Mouse (Mus musculus): ENCODE results near the gene Rbfox3. TPM values are rescaled to one million over a fixed set of nuclear protein-coding genes. Genes with fewer than 3 reads are reported as not detected.

The Rbfox3 gene
- polyA plus RNA-seq, 1 experiment from 2014 or later: 1.5 TPM

GRCm38 (mm10) chr11:118916423-118917030 lies 5.1 kb upstream of the Rbfox3 start:
- peaks cover 16% of the 10 kb centered on the region for H3K4me1 ChIP-seq
- no peak overlapping the region for H3K27ac ChIP-seq
- peaks cover 28% of the 10 kb centered on the region for H3K27me3 ChIP-seq
- 0 out of 2 replicates have a peak overlapping the region, but pooled peaks have one; percentile 6 for H3K4me3 ChIP-seq
- WGBS: 14% methylated on average over 15 of the region's 15 CpGs
- H3K36me3 ChIP-seq: no peaks in the 10 kb centered on the region
- no peaks in the 10 kb centered on the region for H3K9me3 ChIP-seq
- H3K9ac ChIP-seq: no peak overlapping the region
- ATAC-seq (ENCODE audit: insufficient number of reproducible peaks, insufficient read depth, low FRiP score, low TSS enrichment, low read depth): no peak
- peak overlapping the region; percentile 39 for H3K4me2 ChIP-seq

GRCm38 (mm10) chr11:118915888-118916287 lies 4.5 kb upstream of the Rbfox3 start:
- Histone ChIP-seq H3K4me1 (peaks cover 16% of the 10 kb centered on the region), H3K4me3 (no peak overlapping the region), H3K9ac (no peak overlapping the region), H3K4me2 (no peak overlapping the region), H3K27ac (no peak overlapping the region), H3K9me3 (no peaks in the 10 kb centered on the region), H3K27me3 (peaks cover 33% of the 10 kb centered on the region), H3K36me3 (no peaks in the 10 kb centered on the region)
- ATAC-seq (ENCODE audit: insufficient number of reproducible peaks, insufficient read depth, low FRiP score, low TSS enrichment, low read depth): no peak
- WGBS: 31% methylated on average over 2 of the region's 2 CpGs

GRCm38 (mm10) chr11:118912686-118913085 lies 1.3 kb upstream of the Rbfox3 start:
- Histone ChIP-seq H3K27ac (no peak overlapping the region), H3K9ac (no peak overlapping the region), H3K4me3 (no peak overlapping the region), H3K27me3 (peaks cover 62% of the 10 kb centered on the region), H3K9me3 (no peaks in the 10 kb centered on the region), H3K4me2 (no peak overlapping the region), H3K36me3 (no peaks in the 10 kb centered on the region), H3K4me1 (peaks cover 40% of the 10 kb centered on the region)
- WGBS: 55% methylated on average over 6 of the region's 6 CpGs
- ATAC-seq (ENCODE audit: insufficient number of reproducible peaks, insufficient read depth, low FRiP score, low TSS enrichment, low read depth): no peak

GRCm38 (mm10) chr11:118910756-118911155 lies 641 bp downstream of the Rbfox3 start:
- Histone ChIP-seq H3K27ac (no peak overlapping the region), H3K4me2 (no peak overlapping the region), H3K4me1 (peaks cover 32% of the 10 kb centered on the region), H3K36me3 (no peaks in the 10 kb centered on the region), H3K27me3 (peaks cover 79% of the 10 kb centered on the region), H3K4me3 (no peak overlapping the region), H3K9me3 (no peaks in the 10 kb centered on the region), H3K9ac (no peak overlapping the region)
- no peak for ATAC-seq (ENCODE audit: insufficient number of reproducible peaks, insufficient read depth, low FRiP score, low TSS enrichment, low read depth)
- 77% methylated on average over 10 of the region's 10 CpGs for WGBS

- no peak for ATAC-seq (ENCODE audit: insufficient number of reproducible peaks, insufficient read depth, low FRiP score, low TSS enrichment, low read depth)
- Histone ChIP-seq H3K36me3 (no peaks in the 10 kb centered on the region), H3K4me1 (peaks cover 32% of the 10 kb centered on the region), H3K27ac (no peak overlapping the region), H3K9ac (peak overlapping the region; percentile 67), H3K27me3 (peaks cover 83% of the 10 kb centered on the region), H3K9me3 (no peaks in the 10 kb centered on the region), H3K4me2 (peak overlapping the region; percentile 99), H3K4me3 (peak overlapping the region; percentile 54)
- WGBS: 3% methylated on average over 13 of the region's 13 CpGs
Measured at GRCm38 (mm10) chr11:118909814-118910201, 1.6 kb downstream of the Rbfox3 start.

GRCm38 (mm10) chr11:118908981-118909813 lies 2.2 kb downstream of the Rbfox3 start:
- Histone ChIP-seq H3K4me2 (peak overlapping the region; percentile 99), H3K36me3 (no peaks in the 10 kb centered on the region), H3K9ac (peak overlapping the region; percentile 67), H3K27me3 (peaks cover 80% of the 10 kb centered on the region), H3K4me1 (peaks cover 32% of the 10 kb centered on the region), H3K4me3 (peak overlapping the region; percentile 54), H3K27ac (no peak overlapping the region), H3K9me3 (no peaks in the 10 kb centered on the region)
- ATAC-seq (ENCODE audit: insufficient number of reproducible peaks, insufficient read depth, low FRiP score, low TSS enrichment, low read depth): no peak
- under 1% methylated on average over 57 of the region's 90 CpGs for WGBS

GRCm38 (mm10) chr11:118908431-118908980 lies 2.9 kb downstream of the Rbfox3 start:
- H3K4me1 ChIP-seq: peaks cover 32% of the 10 kb centered on the region
- no peaks in the 10 kb centered on the region for H3K36me3 ChIP-seq
- H3K4me2 ChIP-seq: peak overlapping the region; percentile 99
- H3K27ac ChIP-seq: no peak overlapping the region
- no peaks in the 10 kb centered on the region for H3K9me3 ChIP-seq
- peak overlapping the region; percentile 67 for H3K9ac ChIP-seq
- peaks cover 83% of the 10 kb centered on the region for H3K27me3 ChIP-seq
- H3K4me3 ChIP-seq: peak overlapping the region; percentile 54
- under 1% methylated on average over 35 of the region's 52 CpGs for WGBS
- ATAC-seq (ENCODE audit: insufficient number of reproducible peaks, insufficient read depth, low FRiP score, low TSS enrichment, low read depth): no peak

GRCm38 (mm10) chr11:118907471-118908401 lies 3.7 kb downstream of the Rbfox3 start:
- peak overlapping the region; percentile 54 for H3K4me3 ChIP-seq
- H3K27me3 ChIP-seq: peaks cover 81% of the 10 kb centered on the region
- ATAC-seq (ENCODE audit: insufficient number of reproducible peaks, insufficient read depth, low FRiP score, low TSS enrichment, low read depth): no peak
- H3K9me3 ChIP-seq: no peaks in the 10 kb centered on the region
- 2% methylated on average over 43 of the region's 43 CpGs for WGBS
- H3K36me3 ChIP-seq: no peaks in the 10 kb centered on the region
- no peak overlapping the region for H3K9ac ChIP-seq
- peak overlapping the region; percentile 99 for H3K4me2 ChIP-seq
- no peak overlapping the region for H3K27ac ChIP-seq
- H3K4me1 ChIP-seq: peaks cover 32% of the 10 kb centered on the region

- peak overlapping the region; percentile 22 for H3K4me3 ChIP-seq
- ATAC-seq (ENCODE audit: insufficient number of reproducible peaks, insufficient read depth, low FRiP score, low TSS enrichment, low read depth): no peak
- H3K9me3 ChIP-seq: no peaks in the 10 kb centered on the region
- no peak overlapping the region for H3K27ac ChIP-seq
- no peaks in the 10 kb centered on the region for H3K36me3 ChIP-seq
- no peak overlapping the region for H3K9ac ChIP-seq
- peaks cover 75% of the 10 kb centered on the region for H3K27me3 ChIP-seq
- 6% methylated on average over 21 of the region's 23 CpGs for WGBS
- peak overlapping the region; percentile 99 for H3K4me2 ChIP-seq
- H3K4me1 ChIP-seq: peaks cover 32% of the 10 kb centered on the region
Measured at GRCm38 (mm10) chr11:118906824-118907470, 4.5 kb downstream of the Rbfox3 start.

- Histone ChIP-seq H3K27me3 (peaks cover 74% of the 10 kb centered on the region), H3K36me3 (no peaks in the 10 kb centered on the region), H3K4me2 (no peak overlapping the region), H3K4me1 (peaks cover 32% of the 10 kb centered on the region), H3K4me3 (no peak overlapping the region), H3K27ac (no peak overlapping the region), H3K9me3 (no peaks in the 10 kb centered on the region), H3K9ac (no peak overlapping the region)
- ATAC-seq (ENCODE audit: insufficient number of reproducible peaks, insufficient read depth, low FRiP score, low TSS enrichment, low read depth): no peak
- 28% methylated on average over 12 of the region's 12 CpGs for WGBS
Measured at GRCm38 (mm10) chr11:118906131-118906823, 5.1 kb downstream of the Rbfox3 start.
